Mouse (Mus musculus): Measurements from ENCODE around the gene Golga7b. TPM values are rescaled to one million over a fixed set of nuclear protein-coding genes. Genes with fewer than 3 reads are reported as not detected.
A peak's percentile ranks its signal among the peaks of the same experiment; 100 is the strongest.

Gene Golga7b
- total and polyA plus RNA-seq, 3 experiments: 0.27 to 2.0 TPM; not detected in 1

DNA sequence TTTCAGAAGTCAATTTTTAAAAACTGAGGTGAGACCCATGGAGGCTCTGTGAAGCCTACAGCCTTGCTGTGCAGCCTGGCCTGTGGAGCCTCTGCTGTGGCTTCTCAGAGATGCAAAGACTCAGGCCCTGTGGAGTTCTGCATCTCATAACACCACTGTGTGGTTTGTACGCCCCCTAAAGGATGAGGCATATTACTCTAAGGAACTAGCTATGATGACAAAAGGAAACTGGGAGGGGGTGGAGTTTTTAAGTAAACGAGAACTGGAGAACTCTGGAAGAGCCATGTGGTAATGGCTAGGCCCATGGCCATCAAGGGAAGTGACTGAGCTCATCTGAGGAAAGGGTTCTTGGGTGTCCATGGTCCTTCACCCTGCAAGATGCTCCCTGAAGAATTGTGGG is 64.0 kb downstream of the Golga7b start:
- no peaks in the 10 kb centered on the region for H3K79me2 ChIP-seq (ENCODE audit: control insufficient read depth, insufficient read depth, low read length, poor library complexity)
- H3K9ac ChIP-seq (ENCODE audit: control insufficient read depth, low read depth, low read length, poor library complexity, severe bottlenecking): no peak overlapping the region
- H3K27ac ChIP-seq (ENCODE audit: control insufficient read depth, low read depth, low read length): no peak overlapping the region
- H3K4me1 ChIP-seq (ENCODE audit: control insufficient read depth in 1 of 2, insufficient read depth in 2 of 2, low read length in 2 of 2): peaks cover 0 to 6% of the 10 kb centered on the region in 2 experiments; a peak in 1 of 4 replicates
- no peaks in the 10 kb centered on the region for H3K9me3 ChIP-seq (replicated peaks; ENCODE audit: insufficient read depth, low read length)
- peak; percentile 29 for TF ChIP-seq RAD21 (IDR thresholded peaks at IDR 0.05; ENCODE audit: low read depth, low read length)
- peak in 1 of 3 experiments; percentile 35; a peak in 2 of 6 replicates for TF ChIP-seq CTCF (IDR thresholded peaks at IDR 0.05 in 2 of 3, conservative IDR thresholded peaks at IDR 0.05 in 1 of 3; ENCODE audit: control insufficient read depth in 1 of 3, insufficient read depth in 1 of 3, low read depth in 2 of 3, low read length in 3 of 3, poor library complexity in 1 of 3, severe bottlenecking in 1 of 3)
- TF ChIP-seq POLR2AphosphoS2 (IDR thresholded peaks at IDR 0.05; ENCODE audit: low read length): no peak
- TF ChIP-seq JUND (IDR thresholded peaks at IDR 0.05; ENCODE audit: low read depth, low read length): no peak
- peak; percentile 23 for DNase-seq (ENCODE audit: low read depth, low spot score)
- H3K4me3 ChIP-seq (ENCODE audit: control insufficient read depth in 1 of 2, insufficient read depth in 1 of 2, low read depth in 2 of 2, low read length in 2 of 2): no peak overlapping the region
- H3K36me3 ChIP-seq (ENCODE audit: control insufficient read depth in 1 of 2, insufficient read depth in 2 of 2, low read length in 2 of 2): no peaks in the 10 kb centered on the region; a peak in 1 of 4 replicates
- peaks cover 0 to 3% of the 10 kb centered on the region in 2 experiments; a peak in 1 of 4 replicates for H3K27me3 ChIP-seq (ENCODE audit: control insufficient read depth in 1 of 2, insufficient read depth in 2 of 2, low read length in 2 of 2)

DNA sequence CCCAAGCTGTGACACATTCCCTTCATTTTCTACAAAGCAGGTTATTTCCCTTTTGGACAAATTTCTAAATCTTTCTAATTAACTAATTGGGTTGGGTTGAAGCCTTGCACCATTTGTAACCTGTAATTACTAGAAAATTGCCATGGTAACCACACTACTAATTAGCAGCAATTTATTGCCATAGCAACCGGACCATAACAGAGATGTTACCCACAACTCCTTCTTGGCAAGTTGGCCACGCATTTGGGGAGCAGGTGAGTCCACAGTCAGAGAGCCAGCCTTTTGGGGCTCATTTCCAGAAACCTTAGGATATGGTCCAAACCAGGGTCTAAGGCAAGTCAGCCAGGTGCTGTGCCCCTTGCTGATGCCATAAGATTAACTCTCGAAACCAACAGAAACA is 64.8 kb downstream of the Golga7b start:
- DNase-seq (ENCODE audit: low read depth, low spot score): no peak
- Histone ChIP-seq H3K4me1 (ENCODE audit: control insufficient read depth in 1 of 2, insufficient read depth in 2 of 2, low read length in 2 of 2) (no peaks in the 10 kb centered on the region), H3K4me3 (ENCODE audit: control insufficient read depth in 1 of 2, insufficient read depth in 1 of 2, low read depth in 2 of 2, low read length in 2 of 2) (no peak overlapping the region), H3K9ac (ENCODE audit: control insufficient read depth, low read depth, low read length, poor library complexity, severe bottlenecking) (no peak overlapping the region), H3K27me3 (ENCODE audit: control insufficient read depth in 1 of 2, insufficient read depth in 2 of 2, low read length in 2 of 2) (peaks cover 0 to 3% of the 10 kb centered on the region in 2 experiments; a peak in 1 of 4 replicates), H3K9me3 (replicated peaks; ENCODE audit: insufficient read depth, low read length) (no peaks in the 10 kb centered on the region), H3K79me2 (ENCODE audit: control insufficient read depth, insufficient read depth, low read length, poor library complexity) (no peaks in the 10 kb centered on the region), H3K27ac (ENCODE audit: control insufficient read depth, low read depth, low read length) (no peak overlapping the region), H3K36me3 (ENCODE audit: control insufficient read depth in 1 of 2, insufficient read depth in 2 of 2, low read length in 2 of 2) (no peaks in the 10 kb centered on the region)
- TF ChIP-seq GATA1 (IDR thresholded peaks at IDR 0.05; ENCODE audit: low read depth, low read length) (no peak), MAZ (IDR thresholded peaks at IDR 0.05; ENCODE audit: low read depth, low read length) (no peak), ZC3H11A (IDR thresholded peaks at IDR 0.05; ENCODE audit: low read depth, low read length) (no peak), KAT2A (conservative IDR thresholded peaks at IDR 0.05; ENCODE audit: low read depth, low read length) (no peak), USF1 (IDR thresholded peaks at IDR 0.05; ENCODE audit: low read depth, low read length) (no peak), SIN3A (IDR thresholded peaks at IDR 0.05; ENCODE audit: low read length) (no peak), RAD21 (IDR thresholded peaks at IDR 0.05; ENCODE audit: low read depth, low read length) (no peak), BHLHE40 (IDR thresholded peaks at IDR 0.05; ENCODE audit: borderline replicate concordance, low read depth, low read length) (no peak), ZKSCAN1 (IDR thresholded peaks at IDR 0.05; ENCODE audit: low read depth, low read length) (no peak), POLR2AphosphoS2 (IDR thresholded peaks at IDR 0.05; ENCODE audit: low read length) (no peak), CHD2 (IDR thresholded peaks at IDR 0.05; ENCODE audit: low read length) (no peak), NRF1 (IDR thresholded peaks at IDR 0.05; ENCODE audit: insufficient read depth, low read depth, low read length, poor library complexity, severe bottlenecking) (no peak), USF2 (IDR thresholded peaks at IDR 0.05; ENCODE audit: borderline replicate concordance in 1 of 2, insufficient read depth in 1 of 2, low read depth in 1 of 2, low read length in 2 of 2) (no peak)
